Mouse (Mus musculus): ENCODE measurements at regions not wholly inside any gene's neighbourhood (a gene's known extent, or its start where the extent isn't known, plus 50 kb on each side); places are given as distances from the start of the nearest gene placed in this dataset.
A peak's percentile ranks its signal among the peaks of the same experiment; 100 is the strongest.
"Not testable (repeated sequence)": the region's sequence is repeated elsewhere in the genome, so short reads cannot be mapped to it uniquely, and the experiment has no call there.

- no peak for DNase-seq
Observed at GRCm38 (mm10) chr1:157756977-157757376, 250.4 kb downstream of the Sec16b start.

GRCm38 (mm10) chr1:157758337-157758736 lies 251.8 kb downstream of the Sec16b start:
- DNase-seq: no peak

GRCm38 (mm10) chr1:157768201-157768600 lies 261.7 kb downstream of the Sec16b start:
- DNase-seq: no peak

GRCm38 (mm10) chr1:157797711-157798110 lies 291.2 kb downstream of the Sec16b start:
- DNase-seq: no peak

GRCm38 (mm10) chr1:157798561-157799553 lies 292.3 kb downstream of the Sec16b start:
- DNase-seq: no peak

GRCm38 (mm10) chr1:157801151-157801550 lies 294.6 kb downstream of the Sec16b start:
- no peak for DNase-seq

GRCm38 (mm10) chr1:157804229-157804628 lies 297.7 kb downstream of the Sec16b start:
- DNase-seq: no peak

- DNase-seq: no peak
Observed at GRCm38 (mm10) chr1:157806296-157806695, 299.8 kb downstream of the Sec16b start.

GRCm38 (mm10) chr1:157809674-157810471 lies 303.3 kb downstream of the Sec16b start:
- no peak for DNase-seq

GRCm38 (mm10) chr1:157810657-157811056 lies 304.1 kb downstream of the Sec16b start:
- no peak for DNase-seq

GRCm38 (mm10) chr1:157827966-157828365 lies 321.4 kb downstream of the Sec16b start:
- no peak for DNase-seq

- no peak for DNase-seq
Observed at GRCm38 (mm10) chr1:157831511-157831910, 325.0 kb downstream of the Sec16b start.

GRCm38 (mm10) chr1:157872775-157873174 lies 366.2 kb downstream of the Sec16b start:
- no peak for DNase-seq

- no peak for DNase-seq
Observed at GRCm38 (mm10) chr1:157875006-157875405, 368.5 kb downstream of the Sec16b start.

- DNase-seq: not testable (repeated sequence)
Observed at GRCm38 (mm10) chr1:157877117-157877516, 370.6 kb downstream of the Sec16b start.

- no peak for DNase-seq
Observed at GRCm38 (mm10) chr1:157887146-157887545, 380.6 kb downstream of the Sec16b start.

- peak; percentile 43 for DNase-seq
Observed at GRCm38 (mm10) chr1:157888573-157888972, 382.0 kb downstream of the Sec16b start.

- DNase-seq: no peak
Observed at GRCm38 (mm10) chr1:157906168-157906567, 399.6 kb downstream of the Sec16b start.

GRCm38 (mm10) chr1:157937800-157938348 lies 418.3 kb downstream of the Brinp2 start:
- DNase-seq: no peak

GRCm38 (mm10) chr1:157939516-157939915 lies 416.6 kb downstream of the Brinp2 start:
- DNase-seq: no peak

- no peak for DNase-seq
Observed at GRCm38 (mm10) chr1:157940331-157940758, 415.8 kb downstream of the Brinp2 start.

GRCm38 (mm10) chr1:157957506-157957905 lies 398.6 kb downstream of the Brinp2 start:
- no peak for DNase-seq

- no peak for DNase-seq
Observed at GRCm38 (mm10) chr1:157964461-157964860, 391.7 kb downstream of the Brinp2 start.

Data from right cerebral cortex, adult 18-20 months (tissue).